Mouse (Mus musculus): ENCODE measurements around the gene Coq7. TPM values are rescaled to one million over a fixed set of nuclear protein-coding genes. Genes with fewer than 3 reads are reported as not detected.

Coq7 gene
- polyA plus RNA-seq, 1 experiment from 2014 or later, result 115 TPM

- 81% methylated on average over 9 of the region's 9 CpGs for WGBS
These were observed 52.9 kb downstream of the Coq7 start for GRCm38 (mm10) chr7:118480160-118480709.

GRCm38 (mm10) chr7:118478835-118479312 lies 54.3 kb downstream of the Coq7 start:
- ATAC-seq (ENCODE audit: borderline replicate concordance, extremely low read depth, low FRiP score, low TSS enrichment), result peak; percentile 81
- WGBS, result 23% methylated on average over 3 of the region's 3 CpGs

More at GRCm38 (mm10) chr7:118480160-118480709, 52.9 kb downstream of the Coq7 start:
- peaks cover 30% of the 10 kb centered on the region for H3K4me1 ChIP-seq
- no peaks in the 10 kb centered on the region for H3K27me3 ChIP-seq
- 0 out of 2 replicates have a peak, but pooled peaks cover 5% of the 10 kb centered on the region for H3K36me3 ChIP-seq
- no peak for ATAC-seq (ENCODE audit: borderline replicate concordance, extremely low read depth, low FRiP score, low TSS enrichment)
- H3K9me3 ChIP-seq, result no peaks in the 10 kb centered on the region
- H3K4me2 ChIP-seq, result no peak overlapping the region
- no peak overlapping the region for H3K9ac ChIP-seq
- H3K27ac ChIP-seq, result no peak overlapping the region
- no peak overlapping the region for H3K4me3 ChIP-seq

GRCm38 (mm10) chr7:118476428-118476827 lies 56.7 kb downstream of the Coq7 start:
- WGBS, result 61% methylated on average over 5 of the region's 5 CpGs
- no peak for ATAC-seq (ENCODE audit: borderline replicate concordance, extremely low read depth, low FRiP score, low TSS enrichment)
- H3K4me3 ChIP-seq, result no peak overlapping the region
- H3K9me3 ChIP-seq, result no peaks in the 10 kb centered on the region
- H3K4me1 ChIP-seq, result peaks cover 30% of the 10 kb centered on the region
- no peak overlapping the region for H3K27ac ChIP-seq
- H3K9ac ChIP-seq, result no peak overlapping the region
- no peaks in the 10 kb centered on the region for H3K36me3 ChIP-seq
- no peak overlapping the region for H3K4me2 ChIP-seq
- H3K27me3 ChIP-seq, result no peaks in the 10 kb centered on the region

More at GRCm38 (mm10) chr7:118478835-118479312, 54.3 kb downstream of the Coq7 start:
- no peak overlapping the region for H3K4me3 ChIP-seq
- no peaks in the 10 kb centered on the region for H3K27me3 ChIP-seq
- H3K4me2 ChIP-seq, result peak overlapping the region; percentile 16; the same call in 1 of the 2 replicates
- H3K27ac ChIP-seq, result peak overlapping the region; percentile 83
- H3K36me3 ChIP-seq, result no peaks in the 10 kb centered on the region
- no peak overlapping the region for H3K9ac ChIP-seq
- H3K4me1 ChIP-seq, result peaks cover 30% of the 10 kb centered on the region
- no peaks in the 10 kb centered on the region for H3K9me3 ChIP-seq

GRCm38 (mm10) chr7:118475008-118475705 lies 58.0 kb downstream of the Coq7 start:
- peaks cover 31% of the 10 kb centered on the region for H3K4me1 ChIP-seq
- no peak overlapping the region for H3K4me2 ChIP-seq
- no peak for ATAC-seq (ENCODE audit: borderline replicate concordance, extremely low read depth, low FRiP score, low TSS enrichment)
- no peak overlapping the region for H3K27ac ChIP-seq
- H3K27me3 ChIP-seq, result no peaks in the 10 kb centered on the region
- H3K9ac ChIP-seq, result no peak overlapping the region
- H3K9me3 ChIP-seq, result no peaks in the 10 kb centered on the region
- WGBS, result 79% methylated on average over 7 of the region's 7 CpGs
- H3K4me3 ChIP-seq, result no peak overlapping the region
- no peaks in the 10 kb centered on the region for H3K36me3 ChIP-seq

- no peak overlapping the region for H3K4me2 ChIP-seq
- no peaks in the 10 kb centered on the region for H3K9me3 ChIP-seq
- no peak for ATAC-seq (ENCODE audit: borderline replicate concordance, extremely low read depth, low FRiP score, low TSS enrichment)
- no peaks in the 10 kb centered on the region for H3K36me3 ChIP-seq
- H3K9ac ChIP-seq, result no peak overlapping the region
- H3K27me3 ChIP-seq, result no peaks in the 10 kb centered on the region
- no peak overlapping the region for H3K4me3 ChIP-seq
- H3K4me1 ChIP-seq, result peaks cover 13% of the 10 kb centered on the region; the same call in 1 of the 2 replicates
- WGBS, result 87% methylated on average over 1 of the region's 1 CpGs
- no peak overlapping the region for H3K27ac ChIP-seq
These were observed 60.3 kb downstream of the Coq7 start for GRCm38 (mm10) chr7:118472886-118473285.

- H3K9ac ChIP-seq, result no peak overlapping the region
- H3K27me3 ChIP-seq, result no peaks in the 10 kb centered on the region
- no peak overlapping the region for H3K27ac ChIP-seq
- no peaks in the 10 kb centered on the region for H3K36me3 ChIP-seq
- H3K4me2 ChIP-seq, result no peak overlapping the region
- H3K4me1 ChIP-seq, result peaks cover 14% of the 10 kb centered on the region; the same call in 1 of the 2 replicates
- ATAC-seq (ENCODE audit: borderline replicate concordance, extremely low read depth, low FRiP score, low TSS enrichment), result no peak
- no peak overlapping the region for H3K4me3 ChIP-seq
- WGBS, result 87% methylated on average over 3 of the region's 3 CpGs
- no peaks in the 10 kb centered on the region for H3K9me3 ChIP-seq
These were observed 65.1 kb downstream of the Coq7 start for GRCm38 (mm10) chr7:118468060-118468459.

GRCm38 (mm10) chr7:118464432-118464831 lies 68.7 kb downstream of the Coq7 start:
- no peaks in the 10 kb centered on the region for H3K36me3 ChIP-seq
- peaks cover 20% of the 10 kb centered on the region; the same call in 1 of the 2 replicates for H3K4me1 ChIP-seq
- 19% methylated on average over 4 of the region's 4 CpGs for WGBS
- no peak overlapping the region for H3K27ac ChIP-seq
- no peak overlapping the region for H3K4me3 ChIP-seq
- no peak overlapping the region for H3K4me2 ChIP-seq
- no peaks in the 10 kb centered on the region for H3K9me3 ChIP-seq
- H3K27me3 ChIP-seq, result no peaks in the 10 kb centered on the region
- no peak overlapping the region for H3K9ac ChIP-seq
- ATAC-seq (ENCODE audit: borderline replicate concordance, extremely low read depth, low FRiP score, low TSS enrichment), result no peak

GRCm38 (mm10) chr7:118462818-118463762 lies 70.1 kb downstream of the Coq7 start:
- Histone ChIP-seq H3K4me1 (peaks cover 20% of the 10 kb centered on the region; the same call in 1 of the 2 replicates), H3K36me3 (no peaks in the 10 kb centered on the region), H3K27ac (no peak overlapping the region), H3K4me3 (no peak overlapping the region), H3K9ac (no peak overlapping the region), H3K9me3 (no peaks in the 10 kb centered on the region), H3K27me3 (no peaks in the 10 kb centered on the region), H3K4me2 (no peak overlapping the region)
- ATAC-seq (ENCODE audit: borderline replicate concordance, extremely low read depth, low FRiP score, low TSS enrichment), result no peak
- 54% methylated on average over 11 of the region's 11 CpGs for WGBS

- no peak overlapping the region for H3K4me2 ChIP-seq
- no peaks in the 10 kb centered on the region for H3K9me3 ChIP-seq
- no peak overlapping the region for H3K4me3 ChIP-seq
- peaks cover 20% of the 10 kb centered on the region; the same call in 1 of the 2 replicates for H3K4me1 ChIP-seq
- WGBS, result 40% methylated on average over 16 of the region's 16 CpGs
- ATAC-seq (ENCODE audit: borderline replicate concordance, extremely low read depth, low FRiP score, low TSS enrichment), result no peak
- no peaks in the 10 kb centered on the region for H3K36me3 ChIP-seq
- H3K9ac ChIP-seq, result no peak overlapping the region
- no peak overlapping the region for H3K27ac ChIP-seq
- H3K27me3 ChIP-seq, result no peaks in the 10 kb centered on the region
These were observed 71.6 kb downstream of the Coq7 start for GRCm38 (mm10) chr7:118461400-118462136.
